29 mouse cellular contexts compared by ENCODE assay signal in the genomic region with DNA sequence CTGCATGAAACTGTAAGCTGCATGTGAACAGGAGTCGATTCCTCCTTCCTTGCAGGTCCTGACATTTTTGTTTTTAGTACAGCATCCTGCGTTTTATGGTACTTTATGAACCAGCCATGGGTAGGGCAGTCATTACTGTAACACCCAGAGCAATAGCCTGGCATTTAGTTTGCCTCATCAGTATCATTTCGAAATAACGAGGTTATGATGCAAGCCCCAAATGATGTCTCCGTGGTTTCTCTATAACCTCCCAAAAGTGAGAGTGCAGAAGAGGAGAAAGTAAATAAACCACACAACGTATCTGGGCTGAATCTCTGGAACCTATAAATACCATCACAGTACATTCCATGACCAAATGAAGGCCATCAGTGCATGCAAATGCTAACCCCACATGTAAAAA.
DNase-seq lines count a peak whose midpoint lies in the region; ATAC-seq and TF ChIP-seq lines count a peak whose summit lies in the region.
"Had no signal": no experiment of that assay in that cellular context is flagged by ENCODE, and none has a peak within 500 bp of the region (broad histone marks: within the 10 kb centered on the region; RNA-seq: fewer than 3 reads in every experiment).

No protein-coding gene starts in this region.

- WGBS in embryonic facial prominence, embryonic 13.5 days: 33% methylated on average over 6 of the region's 6 CpGs
- WGBS in limb, embryonic 11.5 days: 54% methylated on average over 6 of the region's 6 CpGs

- H3K4me2 ChIP-seq in embryonic facial prominence, embryonic 13.5 days: peak overlapping the region; percentile 34
- H3K4me2 ChIP-seq in limb, embryonic 11.5 days (ENCODE audit: low read depth, severe bottlenecking): no peak overlapping the region
- peak overlapping the region; percentile 52 for H3K4me2 ChIP-seq in myocyte (ENCODE audit: low read depth)
- H3K4me2 ChIP-seq: kidney, embryonic 15.5 days; liver, embryonic 15.5 days; lung, embryonic 14.5 days had no signal

- H3K27me3 ChIP-seq in C2C12 (ENCODE audit: control insufficient read depth, insufficient read depth, insufficient read length) (no peaks in the 10 kb centered on the region), myocyte (ENCODE audit: control insufficient read depth, insufficient read depth, insufficient read length) (no peaks in the 10 kb centered on the region)
- no peaks in the 10 kb centered on the region for H3K27me3 ChIP-seq in embryonic facial prominence, embryonic 13.5 days
- no peaks in the 10 kb centered on the region for H3K27me3 ChIP-seq in limb, embryonic 11.5 days (ENCODE audit: control insufficient read depth, insufficient read depth, low read length)
- H3K27me3 ChIP-seq: kidney, embryonic 15.5 days; liver, embryonic 15.5 days had no signal

- no peak for DNase-seq in limb, embryonic 11.5 days (ENCODE audit: low spot score)
- no peak for DNase-seq in right cerebral cortex, postnatal 14 days
- no peak for DNase-seq in left cerebral cortex, postnatal 25 days (ENCODE audit: low spot score in 2 of 2)
- no peak for DNase-seq in gastrocnemius, postnatal 36 days
- no peak for DNase-seq in layer of hippocampus, adult 11-12 months (ENCODE audit: low spot score)
- DNase-seq: adrenal gland, adult 2 months; adrenal gland, postnatal 36 days; cerebellum, adult 8-10 months; cerebellum, postnatal 36 days; gastrocnemius, adult 2 months; heart, postnatal 14 days; kidney, adult 18-20 months; kidney, postnatal 36 days; layer of hippocampus, postnatal 36 days; lung, embryonic 14.5 days; lung, postnatal 14 days; right cerebral cortex, adult 18-20 months; right cerebral cortex, postnatal 4 days; thymus, adult 18-20 months; thymus, postnatal 25 days had no signal

- H3K36me3 ChIP-seq in C2C12 (ENCODE audit: control insufficient read depth, insufficient read depth) (no peaks in the 10 kb centered on the region), myocyte (ENCODE audit: control insufficient read depth, insufficient read depth) (no peaks in the 10 kb centered on the region)
- no peaks in the 10 kb centered on the region for H3K36me3 ChIP-seq in embryonic facial prominence, embryonic 13.5 days
- no peaks in the 10 kb centered on the region for H3K36me3 ChIP-seq in limb, embryonic 11.5 days (ENCODE audit: control insufficient read depth, insufficient read depth, low read length)
- H3K36me3 ChIP-seq: kidney, embryonic 15.5 days; liver, embryonic 15.5 days had no signal

- no peaks in the 10 kb centered on the region for H3K79me2 ChIP-seq in C2C12 (ENCODE audit: control insufficient read depth, insufficient read depth)
- no peaks in the 10 kb centered on the region for H3K79me2 ChIP-seq in myocyte (ENCODE audit: control insufficient read depth, insufficient read depth)

- ATAC-seq in embryonic facial prominence, embryonic 13.5 days (ENCODE audit: insufficient number of reproducible peaks, insufficient read depth, low FRiP score, low TSS enrichment, low read depth): no peak
- ATAC-seq in limb, embryonic 11.5 days (ENCODE audit: insufficient number of reproducible peaks, low FRiP score, low TSS enrichment, low read depth): no peak
- ATAC-seq: forebrain, embryonic 16.5 days; hindbrain, embryonic 16.5 days; midbrain, embryonic 16.5 days had no signal

- no peak overlapping the region for H3ac ChIP-seq in C2C12 (ENCODE audit: control insufficient read depth, insufficient read length, low read depth)
- H3ac ChIP-seq in myocyte (ENCODE audit: control insufficient read depth, insufficient read length): no peak overlapping the region

- peak overlapping the region; percentile 40 for H3K27ac ChIP-seq in embryonic facial prominence, embryonic 13.5 days
- peak overlapping the region; percentile 45; the same call in 1 of the 2 replicates for H3K27ac ChIP-seq in limb, embryonic 11.5 days (replicated peaks; ENCODE audit: low read depth, low read length)
- H3K27ac ChIP-seq: gastrocnemius, adult 2 months; kidney, embryonic 15.5 days; liver, embryonic 15.5 days; stomach, postnatal 0 days had no signal

- intact Hi-C loops in left cerebral cortex, postnatal 25 days (cut with DNase I): no loop called here
- intact Hi-C loops in gastrocnemius, postnatal 36 days (cut with DNase I): no loop called here

- H3K9ac ChIP-seq in embryonic facial prominence, embryonic 13.5 days: no peak overlapping the region
- H3K9ac ChIP-seq in limb, embryonic 11.5 days (ENCODE audit: low read length): no peak overlapping the region
- H3K9ac ChIP-seq: kidney, embryonic 15.5 days; liver, embryonic 15.5 days; lung, embryonic 14.5 days had no signal

- no peaks in the 10 kb centered on the region for H3K9me3 ChIP-seq in embryonic facial prominence, embryonic 13.5 days
- H3K9me3 ChIP-seq in limb, embryonic 11.5 days (ENCODE audit: control insufficient read depth, low read length): no peaks in the 10 kb centered on the region
- H3K9me3 ChIP-seq: kidney, embryonic 15.5 days; liver, embryonic 15.5 days had no signal

- peaks cover 26% of the 10 kb centered on the region for H3K4me1 ChIP-seq in embryonic facial prominence, embryonic 13.5 days
- H3K4me1 ChIP-seq in limb, embryonic 11.5 days (ENCODE audit: control insufficient read depth, insufficient read depth, low read length): peaks cover 11% of the 10 kb centered on the region; the same call in 1 of the 2 replicates
- H3K4me1 ChIP-seq: kidney, embryonic 15.5 days; liver, embryonic 15.5 days had no signal

- H3K4me3 ChIP-seq in C2C12 (ENCODE audit: insufficient read depth, poor library complexity, severe bottlenecking): no peak overlapping the region
- H3K4me3 ChIP-seq in embryonic facial prominence, embryonic 13.5 days: no peak overlapping the region
- no peak overlapping the region for H3K4me3 ChIP-seq in limb, embryonic 11.5 days (ENCODE audit: low read depth, low read length)
- H3K4me3 ChIP-seq in myocyte: no peak overlapping the region
- H3K4me3 ChIP-seq: gastrocnemius, adult 2 months; kidney, embryonic 15.5 days; liver, embryonic 15.5 days had no signal

- TF ChIP-seq CTCF in C2C12 (IDR thresholded peaks at IDR 0.05; ENCODE audit: control insufficient read depth, insufficient read depth, insufficient read length): no peak

- no peaks in the 10 kb centered on the region for H3K79me3 ChIP-seq in C2C12 (ENCODE audit: low read depth)

- no peak for TF ChIP-seq POLR2A in myocyte (IDR thresholded peaks at IDR 0.05; ENCODE audit: insufficient read length, low read depth)

TF ChIP-seq in C2C12, 6 proteins besides CTCF, POLR2A, EP300 and RAD21:
- TF ChIP-seq CEBPB (IDR thresholded peaks at IDR 0.05; ENCODE audit: low read depth) (peak; percentile 53), FOSL1 (IDR thresholded peaks at IDR 0.05; ENCODE audit: insufficient read depth, low read length, poor library complexity, severe bottlenecking) (no peak)
TF ChIP-seq in C2C12: peak in this region for 1.

TF ChIP-seq in myocyte, 11 proteins besides CTCF, POLR2A, EP300 and RAD21:
- TF ChIP-seq CEBPB (IDR thresholded peaks at IDR 0.05; ENCODE audit: insufficient read depth, poor library complexity, severe bottlenecking): peak; percentile 92
- no peak for TF ChIP-seq SRF (IDR thresholded peaks at IDR 0.05; ENCODE audit: control insufficient read depth, insufficient read length, low read depth)
- no peak for TF ChIP-seq E2F4 (IDR thresholded peaks at IDR 0.05; ENCODE audit: insufficient read depth)
- no peak for TF ChIP-seq TCF3 (IDR thresholded peaks at IDR 0.05; ENCODE audit: insufficient read length, low read depth)
- no peak for TF ChIP-seq USF1 (IDR thresholded peaks at IDR 0.05; ENCODE audit: low read depth)
- no peak for TF ChIP-seq MYOD1 (IDR thresholded peaks at IDR 0.05; ENCODE audit: control insufficient read depth in 1 of 3, insufficient read length in 2 of 3, low read depth in 2 of 3)
- no peak for TF ChIP-seq MAX (IDR thresholded peaks at IDR 0.05; ENCODE audit: low read depth)
